In genomic region chrX:47638831-47639316, GRCm38 (mm10) we compare ENCODE assay signal across 19 mouse cellular contexts.
"Had no signal": no experiment of that assay in that cellular context is flagged by ENCODE, and none has a peak within 500 bp of the region (broad histone marks: within the 10 kb centered on the region; RNA-seq: fewer than 3 reads in every experiment).

No protein-coding gene starts in this region.

- H3K9me3 ChIP-seq: limb, embryonic 12.5 days; limb, embryonic 15.5 days; lung, embryonic 15.5 days had no signal

- H3K27me3 ChIP-seq: limb, embryonic 12.5 days; limb, embryonic 15.5 days; lung, embryonic 15.5 days had no signal

- H3K4me1 ChIP-seq: limb, embryonic 12.5 days; limb, embryonic 15.5 days; lung, embryonic 15.5 days had no signal

- DNase-seq: left cerebral cortex, postnatal 4 days; liver, postnatal 0 days; lung, postnatal 10 days; lung, postnatal 4 days; midbrain, embryonic 14.5 days; right cerebral cortex, adult 18-20 months; right cerebral cortex, postnatal 14 days; right cerebral cortex, postnatal 4 days; thymus, adult 2 months; thymus, postnatal 14 days; thymus, postnatal 4 days had no signal

- H3K4me2 ChIP-seq: limb, embryonic 12.5 days; limb, embryonic 15.5 days; liver, embryonic 11.5 days; lung, embryonic 15.5 days; midbrain, embryonic 11.5 days had no signal

- H3K36me3 ChIP-seq: limb, embryonic 12.5 days; limb, embryonic 15.5 days; lung, embryonic 15.5 days had no signal

- H3K4me3 ChIP-seq: limb, embryonic 12.5 days; limb, embryonic 15.5 days; lung, embryonic 15.5 days had no signal

- ATAC-seq: intestine, postnatal 0 days; liver, postnatal 0 days had no signal

- H3K9ac ChIP-seq: limb, embryonic 12.5 days; limb, embryonic 15.5 days; liver, embryonic 14.5 days; liver, postnatal 0 days; lung, embryonic 15.5 days had no signal

- H3K27ac ChIP-seq: limb, embryonic 12.5 days; limb, embryonic 15.5 days; liver, embryonic 14.5 days; lung, embryonic 15.5 days; stomach, postnatal 0 days had no signal
